Mouse (Mus musculus) E14TG2a.4 (cell line): ENCODE measurements around the gene Kcnh8.

ENCODE experiments used
- H3K27me3 ChIP-seq: 2 replicates; pipeline ENCODE4 v1.6.1; 2014; ENCODE audit warnings: low read length, control low read depth; ENCODE audit not compliant: insufficient read depth
- H3K36me3 ChIP-seq: 2 replicates; pipeline ENCODE4 v1.6.1; 2014; ENCODE audit warnings: low read length, control low read depth; ENCODE audit not compliant: insufficient read depth
- H3K4me1 ChIP-seq: replicated peaks from 2 replicates; pipeline ENCODE4 v1.6.1; 2014; ENCODE audit warnings: low read depth, low read length, control low read depth
- H3K4me3 ChIP-seq: replicated peaks from 2 replicates; pipeline ENCODE4 v1.5.1; 2014; ENCODE audit warnings: mild to moderate bottlenecking, low read length
- H3K9me3 ChIP-seq: 2 replicates; pipeline ENCODE4 v1.6.1; 2014; ENCODE audit warnings: low read length, control low read depth
- CTCF ChIP-seq: conservative IDR thresholded peaks from 2 replicates; pipeline ENCODE4 v1.5.1; 2014; ENCODE audit warnings: low read length
- NANOG ChIP-seq: IDR thresholded peaks from 2 replicates; pipeline ENCODE4 v1.6.1; 2014; ENCODE audit warnings: borderline replicate concordance, low read length, mixed read lengths
- POU5F1 ChIP-seq: IDR thresholded peaks from 2 replicates; pipeline ENCODE4 v1.6.1; 2014; ENCODE audit warnings: low read length, borderline replicate concordance

Kcnh8 gene

GRCm38 (mm10) chr17:52602781-52603170, 267 bp downstream of the Kcnh8 start:
- Histone ChIP-seq H3K27me3 (peaks cover 10% of the 10 kb centered on the region), H3K36me3 (no peaks in the 10 kb centered on the region), H3K4me1 (peaks cover 39% of the 10 kb centered on the region), H3K9me3 (no peaks in the 10 kb centered on the region), H3K4me3 (peak overlapping the region; percentile 86)
- TF ChIP-seq NANOG: no peak
- TF ChIP-seq CTCF: no peak
- TF ChIP-seq POU5F1: no peak

GRCm38 (mm10) chr17:52603411-52603810, 902 bp downstream of the Kcnh8 start:
- peak overlapping the region; percentile 86 for H3K4me3 ChIP-seq
- TF ChIP-seq NANOG (no peak), CTCF (no peak), POU5F1 (no peak)
- peaks cover 42% of the 10 kb centered on the region for H3K4me1 ChIP-seq
- no peaks in the 10 kb centered on the region for H3K9me3 ChIP-seq
- peaks cover 10% of the 10 kb centered on the region for H3K27me3 ChIP-seq
- no peaks in the 10 kb centered on the region for H3K36me3 ChIP-seq

GRCm38 (mm10) chr17:52611382-52611781, 8.9 kb downstream of the Kcnh8 start:
- Histone ChIP-seq H3K27me3 (no peaks in the 10 kb centered on the region), H3K36me3 (no peaks in the 10 kb centered on the region), H3K4me1 (peaks cover 43% of the 10 kb centered on the region), H3K9me3 (no peaks in the 10 kb centered on the region), H3K4me3 (no peak overlapping the region)
- peak; percentile 74; the same call in 1 of the 2 replicates for TF ChIP-seq NANOG
- TF ChIP-seq POU5F1: no peak
- no peak for TF ChIP-seq CTCF

- H3K36me3 ChIP-seq: no peaks in the 10 kb centered on the region
- no peaks in the 10 kb centered on the region for H3K27me3 ChIP-seq
- H3K4me1 ChIP-seq: peaks cover 11% of the 10 kb centered on the region
- TF ChIP-seq NANOG (no peak), CTCF (peak; percentile 100), POU5F1 (no peak)
- no peaks in the 10 kb centered on the region for H3K9me3 ChIP-seq
- H3K4me3 ChIP-seq: no peak overlapping the region
These were observed 46.7 kb downstream of the Kcnh8 start for GRCm38 (mm10) chr17:52649186-52649585.

GRCm38 (mm10) chr17:52691988-52692387, 89.5 kb downstream of the Kcnh8 start:
- H3K4me1 ChIP-seq: peaks cover 14% of the 10 kb centered on the region
- no peaks in the 10 kb centered on the region for H3K9me3 ChIP-seq
- no peaks in the 10 kb centered on the region for H3K27me3 ChIP-seq
- no peak overlapping the region for H3K4me3 ChIP-seq
- TF ChIP-seq CTCF: no peak
- no peak for TF ChIP-seq NANOG
- TF ChIP-seq POU5F1: no peak
- no peaks in the 10 kb centered on the region for H3K36me3 ChIP-seq

- H3K9me3 ChIP-seq: no peaks in the 10 kb centered on the region
These were observed 99.4 kb downstream of the Kcnh8 start for GRCm38 (mm10) chr17:52701944-52702343.

GRCm38 (mm10) chr17:52712319-52712718, 109.8 kb downstream of the Kcnh8 start:
- Histone ChIP-seq H3K36me3 (no peaks in the 10 kb centered on the region), H3K4me1 (0 out of 2 replicates have a peak, but pooled peaks cover 3% of the 10 kb centered on the region), H3K27me3 (no peaks in the 10 kb centered on the region), H3K4me3 (no peak overlapping the region), H3K9me3 (no peaks in the 10 kb centered on the region)
- no peak for TF ChIP-seq NANOG
- no peak for TF ChIP-seq POU5F1
- TF ChIP-seq CTCF: no peak

More at GRCm38 (mm10) chr17:52701944-52702343, 99.4 kb downstream of the Kcnh8 start:
- no peaks in the 10 kb centered on the region for H3K4me1 ChIP-seq
- no peak for TF ChIP-seq NANOG
- no peak for TF ChIP-seq CTCF
- TF ChIP-seq POU5F1: no peak
- H3K4me3 ChIP-seq: no peak overlapping the region
- no peaks in the 10 kb centered on the region for H3K36me3 ChIP-seq
- no peaks in the 10 kb centered on the region for H3K27me3 ChIP-seq

GRCm38 (mm10) chr17:52722214-52722613, 119.7 kb downstream of the Kcnh8 start:
- no peaks in the 10 kb centered on the region for H3K36me3 ChIP-seq
- no peaks in the 10 kb centered on the region for H3K4me1 ChIP-seq
- no peak overlapping the region for H3K4me3 ChIP-seq
- H3K27me3 ChIP-seq: no peaks in the 10 kb centered on the region
- no peaks in the 10 kb centered on the region for H3K9me3 ChIP-seq
- TF ChIP-seq CTCF: no peak
- no peak for TF ChIP-seq NANOG
- no peak for TF ChIP-seq POU5F1

- Histone ChIP-seq H3K4me1 (peaks cover 19% of the 10 kb centered on the region), H3K9me3 (no peaks in the 10 kb centered on the region), H3K4me3 (no peak overlapping the region), H3K36me3 (no peaks in the 10 kb centered on the region), H3K27me3 (no peaks in the 10 kb centered on the region)
- TF ChIP-seq NANOG (peak; percentile 99), CTCF (no peak), POU5F1 (peak; percentile 91)
These were observed 126.3 kb downstream of the Kcnh8 start for GRCm38 (mm10) chr17:52728806-52729205.

GRCm38 (mm10) chr17:52738436-52738835, 135.9 kb downstream of the Kcnh8 start:
- Histone ChIP-seq H3K27me3 (no peaks in the 10 kb centered on the region), H3K4me3 (no peak overlapping the region), H3K4me1 (no peaks in the 10 kb centered on the region), H3K36me3 (no peaks in the 10 kb centered on the region), H3K9me3 (peaks cover 19% of the 10 kb centered on the region)
- TF ChIP-seq POU5F1: no peak
- no peak for TF ChIP-seq CTCF
- TF ChIP-seq NANOG: no peak
